Mouse (Mus musculus): ENCODE measurements around the gene Mgl2. TPM values are rescaled to one million over a fixed set of nuclear protein-coding genes. Genes with fewer than 3 reads are reported as not detected.
"Not testable (repeated sequence)": the region's sequence is repeated elsewhere in the genome, so short reads cannot be mapped to it uniquely, and the experiment has no call there.

Gene Mgl2
- polyA plus RNA-seq, 1 experiment = 0.93 TPM

GRCm38 (mm10) chr11:70151072-70151471, 20.9 kb downstream of the Mgl2 start:
- TF ChIP-seq CTCF (IDR thresholded peaks at IDR 0.05; ENCODE audit: extremely low read depth, insufficient read length, insufficient replicate concordance, low read depth, low read length) (no peak), POLR2A (IDR thresholded peaks at IDR 0.05; ENCODE audit: low read depth, low read length) (no peak)
- Histone ChIP-seq H3K36me3 (ENCODE audit: control insufficient read depth, insufficient read depth, low read length) (no peaks in the 10 kb centered on the region), H3K4me1 (ENCODE audit: control insufficient read depth, insufficient read depth, insufficient read length, low read length) (no peaks in the 10 kb centered on the region), H3K27ac (ENCODE audit: insufficient read depth, low read depth, low read length) (no peak overlapping the region), H3K4me3 (ENCODE audit: low read depth, low read length) (no peak overlapping the region), H3K27me3 (ENCODE audit: control insufficient read depth, insufficient read depth, low read length) (no peaks in the 10 kb centered on the region)
- 67% methylated on average over 3 of the region's 3 CpGs for WGBS

GRCm38 (mm10) chr11:70155897-70156296, 25.8 kb downstream of the Mgl2 start, which contains the start of gene Clec10a:
Gene Clec10a (plus strand): TSS chr11:70156197.
- not testable (repeated sequence) for H3K4me3 ChIP-seq (ENCODE audit: low read depth, low read length); H3K4me1 ChIP-seq (ENCODE audit: control insufficient read depth, insufficient read depth, insufficient read length, low read length); H3K36me3 ChIP-seq (ENCODE audit: control insufficient read depth, insufficient read depth, low read length); H3K27me3 ChIP-seq (ENCODE audit: control insufficient read depth, insufficient read depth, low read length); H3K27ac ChIP-seq (ENCODE audit: insufficient read depth, low read depth, low read length)
- no CpG with 5 or more reads among the region's 5 CpGs for WGBS

- TF ChIP-seq CTCF (IDR thresholded peaks at IDR 0.05; ENCODE audit: extremely low read depth, insufficient read length, insufficient replicate concordance, low read depth, low read length) = no peak
- no peak for TF ChIP-seq POLR2A (IDR thresholded peaks at IDR 0.05; ENCODE audit: low read depth, low read length)
- 17% methylated on average over 3 of the region's 3 CpGs for WGBS
- Histone ChIP-seq H3K4me3 (ENCODE audit: low read depth, low read length) (no peak overlapping the region), H3K4me1 (ENCODE audit: control insufficient read depth, insufficient read depth, insufficient read length, low read length) (no peaks in the 10 kb centered on the region), H3K36me3 (ENCODE audit: control insufficient read depth, insufficient read depth, low read length) (no peaks in the 10 kb centered on the region), H3K27ac (ENCODE audit: insufficient read depth, low read depth, low read length) (no peak overlapping the region), H3K27me3 (ENCODE audit: control insufficient read depth, insufficient read depth, low read length) (no peaks in the 10 kb centered on the region)
Measured at GRCm38 (mm10) chr11:70162336-70162735, 32.2 kb downstream of the Mgl2 start.

- H3K27me3 ChIP-seq (ENCODE audit: control insufficient read depth, insufficient read depth, low read length) = no peaks in the 10 kb centered on the region
- no peak overlapping the region for H3K4me3 ChIP-seq (ENCODE audit: low read depth, low read length)
- H3K36me3 ChIP-seq (ENCODE audit: control insufficient read depth, insufficient read depth, low read length) = no peaks in the 10 kb centered on the region
- no peaks in the 10 kb centered on the region for H3K4me1 ChIP-seq (ENCODE audit: control insufficient read depth, insufficient read depth, insufficient read length, low read length)
- WGBS = 67% methylated on average over 16 of the region's 16 CpGs
- H3K27ac ChIP-seq (ENCODE audit: insufficient read depth, low read depth, low read length) = no peak overlapping the region
- TF ChIP-seq POLR2A (IDR thresholded peaks at IDR 0.05; ENCODE audit: low read depth, low read length) = no peak
- no peak for TF ChIP-seq CTCF (IDR thresholded peaks at IDR 0.05; ENCODE audit: extremely low read depth, insufficient read length, insufficient replicate concordance, low read depth, low read length)
Measured at GRCm38 (mm10) chr11:70165972-70166921, 36.1 kb downstream of the Mgl2 start.

- WGBS = 66% methylated on average over 7 of the region's 7 CpGs
- Histone ChIP-seq H3K36me3 (ENCODE audit: control insufficient read depth, insufficient read depth, low read length) (no peaks in the 10 kb centered on the region), H3K4me3 (ENCODE audit: low read depth, low read length) (no peak overlapping the region), H3K4me1 (ENCODE audit: control insufficient read depth, insufficient read depth, insufficient read length, low read length) (no peaks in the 10 kb centered on the region), H3K27me3 (ENCODE audit: control insufficient read depth, insufficient read depth, low read length) (no peaks in the 10 kb centered on the region), H3K27ac (ENCODE audit: insufficient read depth, low read depth, low read length) (no peak overlapping the region)
- TF ChIP-seq CTCF (IDR thresholded peaks at IDR 0.05; ENCODE audit: extremely low read depth, insufficient read length, insufficient replicate concordance, low read depth, low read length) (no peak), POLR2A (IDR thresholded peaks at IDR 0.05; ENCODE audit: low read depth, low read length) (no peak)
Measured at GRCm38 (mm10) chr11:70168136-70168535, 38.0 kb downstream of the Mgl2 start.

GRCm38 (mm10) chr11:70169471-70169870, 39.3 kb downstream of the Mgl2 start:
- not testable (repeated sequence) for H3K36me3 ChIP-seq (ENCODE audit: control insufficient read depth, insufficient read depth, low read length)

GRCm38 (mm10) chr11:70170291-70170690, 40.2 kb downstream of the Mgl2 start:
- WGBS = 76% methylated on average over 7 of the region's 7 CpGs
- H3K36me3 ChIP-seq (ENCODE audit: control insufficient read depth, insufficient read depth, low read length) = no peaks in the 10 kb centered on the region
- H3K27ac ChIP-seq (ENCODE audit: insufficient read depth, low read depth, low read length) = no peak overlapping the region
- H3K27me3 ChIP-seq (ENCODE audit: control insufficient read depth, insufficient read depth, low read length) = no peaks in the 10 kb centered on the region
- no peak overlapping the region for H3K4me3 ChIP-seq (ENCODE audit: low read depth, low read length)
- no peak for TF ChIP-seq POLR2A (IDR thresholded peaks at IDR 0.05; ENCODE audit: low read depth, low read length)
- no peak for TF ChIP-seq CTCF (IDR thresholded peaks at IDR 0.05; ENCODE audit: extremely low read depth, insufficient read length, insufficient replicate concordance, low read depth, low read length)
- H3K4me1 ChIP-seq (ENCODE audit: control insufficient read depth, insufficient read depth, insufficient read length, low read length) = no peaks in the 10 kb centered on the region

More at GRCm38 (mm10) chr11:70169471-70169870, 39.3 kb downstream of the Mgl2 start:
- not testable (repeated sequence) for H3K4me1 ChIP-seq (ENCODE audit: control insufficient read depth, insufficient read depth, insufficient read length, low read length); H3K4me3 ChIP-seq (ENCODE audit: low read depth, low read length); H3K27me3 ChIP-seq (ENCODE audit: control insufficient read depth, insufficient read depth, low read length); H3K27ac ChIP-seq (ENCODE audit: insufficient read depth, low read depth, low read length)
- 87% methylated on average over 7 of the region's 7 CpGs for WGBS

Data from small intestine, adult 2 months (tissue).